Mouse (Mus musculus): ENCODE results near the gene Gja5. TPM values are rescaled to one million over a fixed set of nuclear protein-coding genes. Genes with fewer than 3 reads are reported as not detected.

Gene Gja5
- polyA plus RNA-seq, 2 experiments = 10.3 to 25.7 TPM

GRCm38 (mm10) chr3:96869091-96869490 is 35.4 kb upstream of the Gja5 start:
- Histone ChIP-seq H3K9ac (ENCODE audit: low read depth, low read length, severe bottlenecking) (no peak overlapping the region), H3K27me3 (ENCODE audit: control insufficient read depth, insufficient read depth, low read length) (no peaks in the 10 kb centered on the region), H3K4me1 (ENCODE audit: control insufficient read depth, insufficient read depth, low read length) (no peaks in the 10 kb centered on the region), H3K36me3 (ENCODE audit: control insufficient read depth, insufficient read depth, low read length) (peaks cover 53% of the 10 kb centered on the region), H3K4me2 (replicated peaks; ENCODE audit: low read depth, low read length, severe bottlenecking) (no peak overlapping the region), H3K4me3 (replicated peaks; ENCODE audit: low read length) (no peak overlapping the region), H3K9me3 (ENCODE audit: control insufficient read depth, low read length) (no peaks in the 10 kb centered on the region), H3K27ac (replicated peaks; ENCODE audit: low read depth, low read length) (no peak overlapping the region)
- TF ChIP-seq POLR2A (IDR thresholded peaks at IDR 0.05; ENCODE audit: borderline replicate concordance, extremely low read depth, insufficient read depth, insufficient read length) = no peak
- DNase-seq (ENCODE audit: low spot score) = no peak
- 90% methylated on average over 7 of the region's 7 CpGs for WGBS
- no peak for ATAC-seq (ENCODE audit: low FRiP score, low read depth)

- ATAC-seq (ENCODE audit: low FRiP score, low read depth) (no peak), DNase-seq (ENCODE audit: low spot score) (no peak)
- no peak overlapping the region for H3K9ac ChIP-seq (ENCODE audit: low read depth, low read length, severe bottlenecking)
- no peak for TF ChIP-seq POLR2A (IDR thresholded peaks at IDR 0.05; ENCODE audit: borderline replicate concordance, extremely low read depth, insufficient read depth, insufficient read length)
- H3K27ac ChIP-seq (replicated peaks; ENCODE audit: low read depth, low read length) = no peak overlapping the region
- H3K36me3 ChIP-seq (ENCODE audit: control insufficient read depth, insufficient read depth, low read length) = peaks cover 62% of the 10 kb centered on the region
- no peaks in the 10 kb centered on the region for H3K9me3 ChIP-seq (ENCODE audit: control insufficient read depth, low read length)
- no peaks in the 10 kb centered on the region for H3K4me1 ChIP-seq (ENCODE audit: control insufficient read depth, insufficient read depth, low read length)
- H3K4me2 ChIP-seq (replicated peaks; ENCODE audit: low read depth, low read length, severe bottlenecking) = no peak overlapping the region
- no peak overlapping the region for H3K4me3 ChIP-seq (replicated peaks; ENCODE audit: low read length)
- no peaks in the 10 kb centered on the region for H3K27me3 ChIP-seq (ENCODE audit: control insufficient read depth, insufficient read depth, low read length)
- WGBS = 82% methylated on average over 2 of the region's 2 CpGs
These were observed 34.2 kb upstream of the Gja5 start for GRCm38 (mm10) chr3:96870270-96870669.

GRCm38 (mm10) chr3:96871070-96871469 is 33.4 kb upstream of the Gja5 start:
- Histone ChIP-seq H3K27ac (replicated peaks; ENCODE audit: low read depth, low read length) (no peak overlapping the region), H3K9ac (ENCODE audit: low read depth, low read length, severe bottlenecking) (no peak overlapping the region), H3K4me3 (replicated peaks; ENCODE audit: low read length) (no peak overlapping the region), H3K36me3 (ENCODE audit: control insufficient read depth, insufficient read depth, low read length) (peaks cover 66% of the 10 kb centered on the region), H3K4me2 (replicated peaks; ENCODE audit: low read depth, low read length, severe bottlenecking) (no peak overlapping the region), H3K9me3 (ENCODE audit: control insufficient read depth, low read length) (no peaks in the 10 kb centered on the region), H3K27me3 (ENCODE audit: control insufficient read depth, insufficient read depth, low read length) (no peaks in the 10 kb centered on the region), H3K4me1 (ENCODE audit: control insufficient read depth, insufficient read depth, low read length) (no peaks in the 10 kb centered on the region)
- 87% methylated on average over 8 of the region's 8 CpGs for WGBS
- DNase-seq (ENCODE audit: low spot score) = no peak
- TF ChIP-seq POLR2A (IDR thresholded peaks at IDR 0.05; ENCODE audit: borderline replicate concordance, extremely low read depth, insufficient read depth, insufficient read length) = no peak
- no peak for ATAC-seq (ENCODE audit: low FRiP score, low read depth)

GRCm38 (mm10) chr3:96872501-96872900 is 32.0 kb upstream of the Gja5 start:
- peaks cover 66% of the 10 kb centered on the region for H3K36me3 ChIP-seq (ENCODE audit: control insufficient read depth, insufficient read depth, low read length)
- H3K27me3 ChIP-seq (ENCODE audit: control insufficient read depth, insufficient read depth, low read length) = no peaks in the 10 kb centered on the region
- no peaks in the 10 kb centered on the region for H3K9me3 ChIP-seq (ENCODE audit: control insufficient read depth, low read length)
- no peak overlapping the region for H3K4me3 ChIP-seq (replicated peaks; ENCODE audit: low read length)
- H3K4me2 ChIP-seq (replicated peaks; ENCODE audit: low read depth, low read length, severe bottlenecking) = no peak overlapping the region
- no peak overlapping the region for H3K27ac ChIP-seq (replicated peaks; ENCODE audit: low read depth, low read length)
- no peak for ATAC-seq (ENCODE audit: low FRiP score, low read depth)
- no peak for TF ChIP-seq POLR2A (IDR thresholded peaks at IDR 0.05; ENCODE audit: borderline replicate concordance, extremely low read depth, insufficient read depth, insufficient read length)
- no peak overlapping the region for H3K9ac ChIP-seq (ENCODE audit: low read depth, low read length, severe bottlenecking)
- WGBS = 95% methylated on average over 8 of the region's 8 CpGs
- no peaks in the 10 kb centered on the region for H3K4me1 ChIP-seq (ENCODE audit: control insufficient read depth, insufficient read depth, low read length)
- no peak for DNase-seq (ENCODE audit: low spot score)

- WGBS = 80% methylated on average over 7 of the region's 7 CpGs
- H3K36me3 ChIP-seq (ENCODE audit: control insufficient read depth, insufficient read depth, low read length) = peaks cover 65% of the 10 kb centered on the region
- H3K27ac ChIP-seq (replicated peaks; ENCODE audit: low read depth, low read length) = no peak overlapping the region
- H3K4me3 ChIP-seq (replicated peaks; ENCODE audit: low read length) = no peak overlapping the region
- no peak for TF ChIP-seq POLR2A (IDR thresholded peaks at IDR 0.05; ENCODE audit: borderline replicate concordance, extremely low read depth, insufficient read depth, insufficient read length)
- DNase-seq (ENCODE audit: low spot score) (no peak), ATAC-seq (ENCODE audit: low FRiP score, low read depth) (no peak)
- H3K27me3 ChIP-seq (ENCODE audit: control insufficient read depth, insufficient read depth, low read length) = no peaks in the 10 kb centered on the region
- no peak overlapping the region for H3K4me2 ChIP-seq (replicated peaks; ENCODE audit: low read depth, low read length, severe bottlenecking)
- H3K9me3 ChIP-seq (ENCODE audit: control insufficient read depth, low read length) = no peaks in the 10 kb centered on the region
- no peaks in the 10 kb centered on the region for H3K4me1 ChIP-seq (ENCODE audit: control insufficient read depth, insufficient read depth, low read length)
- no peak overlapping the region for H3K9ac ChIP-seq (ENCODE audit: low read depth, low read length, severe bottlenecking)
These were observed 29.5 kb upstream of the Gja5 start for GRCm38 (mm10) chr3:96874808-96875571.
